Mouse (Mus musculus) forebrain, embryonic 10.5 days (tissue): ENCODE data around the gene Klhdc8b. TPM values are rescaled to one million over a fixed set of nuclear protein-coding genes. Genes with fewer than 3 reads are reported as not detected.

ENCODE experiments used
- DNase-seq: peaks from one replicate; pipeline ENCODE4 v3.0.0-alpha.2; 2017; ENCODE audit warnings: low spot score; ENCODE audit errors: extremely low spot score
- H3K27ac ChIP-seq: fragments of 300-500 bp; sonication (generic); 2 replicates; pipeline ENCODE4 v1.5.1; 2016; ENCODE audit warnings: mild to moderate bottlenecking
- H3K27me3 ChIP-seq: fragments of 300-500 bp; sonication (generic); 2 replicates; pipeline ENCODE4 v1.6.1; 2016; ENCODE audit warnings: mild to moderate bottlenecking; ENCODE audit not compliant: poor library complexity, severe bottlenecking
- H3K36me3 ChIP-seq: fragments of 300-500 bp; sonication (generic); replicated peaks from 2 replicates; pipeline ENCODE4 v1.6.1; 2016; ENCODE audit warnings: mild to moderate bottlenecking, moderate library complexity
- H3K4me1 ChIP-seq: fragments of 300-500 bp; sonication (generic); 2 replicates; pipeline ENCODE4 v1.6.1; 2016
- H3K4me3 ChIP-seq: fragments of 300-500 bp; sonication (generic); 2 replicates; pipeline ENCODE4 v1.5.1; 2016; ENCODE audit warnings: mild to moderate bottlenecking, moderate library complexity
- H3K9me3 ChIP-seq: fragments of 300-500 bp; sonication (generic); 2 replicates; pipeline ENCODE4 v1.6.1; 2016; ENCODE audit warnings: mild to moderate bottlenecking, moderate library complexity
- whole genome bisulfite sequencing: fragments of 180-500 bp; shearing (Covaris S2); methylation state at CpG from one replicate; pipeline ENCODE4 v1.1.7; 2016; 5-methylcytosine and 5-hydroxymethylcytosine counted together
- polyA plus RNA-seq: library from polyadenylated mRNA; unstranded; fragments of >200 nt; fragmentation: Nextera tagmentation; extraction: Ambion mirVana; gene quantifications from 2 replicates; pipeline ENCODE4 v1.2.1, GENCODE M21; 2016

The Klhdc8b gene
- polyA plus RNA-seq: 33.1 and 40.3 TPM in 2 replicates

DNA sequence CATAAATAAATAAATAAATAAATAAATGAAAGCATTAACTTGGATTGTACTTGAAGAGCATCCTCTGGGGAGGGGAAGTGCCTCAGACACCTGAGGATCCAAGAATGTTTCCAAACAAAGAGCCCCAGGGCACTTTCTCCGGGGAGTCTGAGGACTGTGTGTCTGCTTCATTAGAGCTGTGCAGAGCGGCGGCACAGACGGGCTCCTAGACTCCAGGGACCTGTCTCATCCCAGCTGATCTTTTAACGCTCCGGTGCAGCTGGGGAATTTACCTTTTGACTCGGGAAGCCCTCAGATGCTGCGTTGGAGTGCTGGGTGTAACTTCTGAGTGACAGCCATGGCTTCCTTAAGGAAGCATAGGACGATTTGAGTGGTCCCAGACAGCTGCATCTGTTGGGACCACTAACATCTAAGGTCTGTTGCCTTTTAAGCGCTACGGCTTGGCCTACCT is at the start of gene Klhdc8b:
TSS of gene Klhdc8b (minus strand) at position 401 of the 451 bp plus-strand sequence.
- H3K27ac ChIP-seq: peak within 1 kb of the TSS; percentile 95
- WGBS: 28% methylated on average over 11 of the region's 11 CpGs
- no peak for DNase-seq
- H3K36me3 ChIP-seq: peaks cover 41% of the 10 kb centered on the region
- H3K4me3 ChIP-seq: peak within 1 kb of the TSS; percentile 99
- no peaks in the 10 kb centered on the region for H3K9me3 ChIP-seq
- H3K27me3 ChIP-seq: no peaks in the 10 kb centered on the region; the same call in 1 of the 2 replicates
- H3K4me1 ChIP-seq: peaks cover 21% of the 10 kb centered on the region

DNA sequence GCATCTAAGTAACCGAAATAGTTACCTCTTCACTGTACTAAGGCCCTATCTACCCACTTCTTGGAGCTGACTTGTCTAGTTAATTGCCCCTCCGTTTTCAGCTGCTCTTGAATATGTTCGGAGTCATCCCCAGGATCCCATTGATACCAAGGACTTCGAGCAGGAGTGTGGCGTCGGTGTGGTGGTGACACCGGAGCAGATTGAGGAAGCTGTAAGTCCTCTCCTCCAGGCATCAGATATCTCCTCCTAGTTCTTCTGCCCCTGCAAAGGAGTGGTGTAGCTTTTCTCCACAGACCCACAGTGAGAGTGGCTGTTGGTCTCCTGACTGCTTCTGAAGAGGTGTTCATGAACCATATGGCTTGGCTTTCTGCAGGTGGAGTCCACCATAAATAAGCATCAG is 47.4 kb upstream of the Klhdc8b start:
- H3K27ac ChIP-seq: no peak overlapping the region
- H3K4me1 ChIP-seq: peaks cover 22% of the 10 kb centered on the region
- no peaks in the 10 kb centered on the region for H3K27me3 ChIP-seq
- no peaks in the 10 kb centered on the region for H3K9me3 ChIP-seq
- 89% methylated on average over 7 of the region's 7 CpGs for WGBS
- peaks cover 50% of the 10 kb centered on the region for H3K36me3 ChIP-seq
- no peak for DNase-seq
- H3K4me3 ChIP-seq: peak overlapping the region; percentile 71

GRCm38 (mm10) chr9:108507619-108508434 is 46.4 kb upstream of the Klhdc8b start, which contains the start of gene Qars:
Gene Qars (plus strand): TSS chr9:108507706.
- no peaks in the 10 kb centered on the region for H3K9me3 ChIP-seq
- under 1% methylated on average over 37 of the region's 37 CpGs for WGBS
- DNase-seq: peak; percentile 95
- H3K27me3 ChIP-seq: no peaks in the 10 kb centered on the region
- H3K4me1 ChIP-seq: peaks cover 22% of the 10 kb centered on the region
- peak within 1 kb of the TSS; percentile 71 for H3K4me3 ChIP-seq
- peaks cover 50% of the 10 kb centered on the region for H3K36me3 ChIP-seq
- peak within 1 kb of the TSS; percentile 86 for H3K27ac ChIP-seq

DNA sequence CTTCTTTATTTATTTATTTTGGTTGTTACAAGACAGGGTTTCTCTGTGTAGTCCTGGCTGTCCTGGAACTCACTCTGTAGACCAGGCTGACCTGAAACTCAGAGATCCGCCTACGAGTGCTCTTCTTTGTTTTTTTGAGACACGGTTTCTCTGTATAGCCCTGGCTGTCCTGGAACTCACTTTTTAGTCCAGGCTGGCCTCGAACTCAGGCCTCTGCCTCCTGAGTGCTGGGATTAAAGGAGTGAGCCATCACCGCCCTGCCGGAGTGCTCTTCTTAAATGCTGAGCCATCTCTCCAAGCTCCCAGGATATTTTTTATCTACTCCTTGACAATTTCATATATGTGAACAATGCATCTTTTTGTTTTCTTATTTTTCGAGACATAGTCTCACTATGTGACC is 45.5 kb upstream of the Klhdc8b start:
- peak overlapping the region; percentile 71 for H3K4me3 ChIP-seq
- DNase-seq: no peak
- H3K36me3 ChIP-seq: peaks cover 50% of the 10 kb centered on the region
- no peaks in the 10 kb centered on the region for H3K27me3 ChIP-seq
- peaks cover 22% of the 10 kb centered on the region for H3K4me1 ChIP-seq
- no peaks in the 10 kb centered on the region for H3K9me3 ChIP-seq
- no peak overlapping the region for H3K27ac ChIP-seq
- 90% methylated on average over 7 of the region's 7 CpGs for WGBS

- H3K27ac ChIP-seq: no peak overlapping the region
- H3K27me3 ChIP-seq: no peaks in the 10 kb centered on the region
- H3K9me3 ChIP-seq: no peaks in the 10 kb centered on the region
- no peak overlapping the region for H3K4me3 ChIP-seq
- 95% methylated on average over 15 of the region's 15 CpGs for WGBS
- DNase-seq: no peak
- no peaks in the 10 kb centered on the region for H3K4me1 ChIP-seq
- H3K36me3 ChIP-seq: peaks cover 88% of the 10 kb centered on the region
Measured at GRCm38 (mm10) chr9:108499943-108500342, 38.6 kb upstream of the Klhdc8b start.

- Histone ChIP-seq H3K27me3 (no peaks in the 10 kb centered on the region), H3K27ac (no peak overlapping the region), H3K4me3 (no peak overlapping the region), H3K36me3 (peaks cover 95% of the 10 kb centered on the region), H3K4me1 (no peaks in the 10 kb centered on the region), H3K9me3 (no peaks in the 10 kb centered on the region)
- WGBS: 96% methylated on average over 7 of the region's 7 CpGs
- no peak for DNase-seq
Measured at GRCm38 (mm10) chr9:108499231-108499630, 37.9 kb upstream of the Klhdc8b start.

DNA sequence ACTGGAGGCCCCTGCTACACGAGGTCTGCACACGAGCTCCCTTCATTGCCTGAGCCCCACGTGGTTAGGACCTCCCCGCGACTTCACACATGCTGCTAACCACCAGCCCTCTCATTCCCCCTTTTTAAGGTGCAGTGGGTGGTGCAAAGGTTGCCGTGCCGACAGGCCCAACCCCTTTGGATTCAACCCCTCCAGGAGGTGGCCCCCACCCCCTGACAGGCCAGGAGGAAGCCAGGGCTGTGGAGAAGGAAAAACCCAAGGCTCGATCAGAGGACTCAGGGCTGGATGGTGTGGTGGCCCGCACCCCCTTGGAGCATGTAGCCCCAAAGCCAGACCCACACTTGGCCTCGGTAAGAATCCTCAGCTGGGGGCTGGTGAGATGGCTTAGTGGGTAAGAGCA is 33.5 kb upstream of the Klhdc8b start:
- peaks cover 83% of the 10 kb centered on the region for H3K36me3 ChIP-seq
- peaks cover 22% of the 10 kb centered on the region for H3K4me1 ChIP-seq
- H3K9me3 ChIP-seq: no peaks in the 10 kb centered on the region
- H3K4me3 ChIP-seq: no peak overlapping the region
- no peak overlapping the region for H3K27ac ChIP-seq
- DNase-seq: no peak
- no peaks in the 10 kb centered on the region for H3K27me3 ChIP-seq
- 83% methylated on average over 10 of the region's 10 CpGs for WGBS

GRCm38 (mm10) chr9:108494146-108494825 is 32.9 kb upstream of the Klhdc8b start:
- H3K4me3 ChIP-seq: no peak overlapping the region
- H3K4me1 ChIP-seq: peaks cover 27% of the 10 kb centered on the region
- DNase-seq: no peak
- WGBS: 97% methylated on average over 19 of the region's 19 CpGs
- H3K36me3 ChIP-seq: peaks cover 83% of the 10 kb centered on the region
- H3K9me3 ChIP-seq: no peaks in the 10 kb centered on the region
- no peak overlapping the region for H3K27ac ChIP-seq
- H3K27me3 ChIP-seq: no peaks in the 10 kb centered on the region

- Histone ChIP-seq H3K27me3 (no peaks in the 10 kb centered on the region), H3K4me1 (peaks cover 27% of the 10 kb centered on the region), H3K4me3 (no peak overlapping the region), H3K27ac (no peak overlapping the region), H3K36me3 (peaks cover 83% of the 10 kb centered on the region), H3K9me3 (no peaks in the 10 kb centered on the region)
- no peak for DNase-seq
- WGBS: 97% methylated on average over 8 of the region's 8 CpGs
Measured at GRCm38 (mm10) chr9:108493246-108493645, 31.9 kb upstream of the Klhdc8b start.

- no peak for DNase-seq
- H3K36me3 ChIP-seq: peaks cover 83% of the 10 kb centered on the region
- H3K27me3 ChIP-seq: no peaks in the 10 kb centered on the region
- H3K4me1 ChIP-seq: peaks cover 27% of the 10 kb centered on the region
- no peaks in the 10 kb centered on the region for H3K9me3 ChIP-seq
- H3K4me3 ChIP-seq: peak overlapping the region; percentile 89
- H3K27ac ChIP-seq: no peak overlapping the region
- WGBS: 91% methylated on average over 16 of the region's 16 CpGs
Measured at GRCm38 (mm10) chr9:108492043-108492750, 30.8 kb upstream of the Klhdc8b start.

GRCm38 (mm10) chr9:108491286-108491580 is 29.9 kb upstream of the Klhdc8b start:
- Histone ChIP-seq H3K4me1 (peaks cover 27% of the 10 kb centered on the region), H3K36me3 (peaks cover 83% of the 10 kb centered on the region), H3K27me3 (no peaks in the 10 kb centered on the region), H3K9me3 (no peaks in the 10 kb centered on the region), H3K27ac (peak overlapping the region; percentile 95), H3K4me3 (peak overlapping the region; percentile 89)
- WGBS: 13% methylated on average over 12 of the region's 12 CpGs
- no peak for DNase-seq

DNA sequence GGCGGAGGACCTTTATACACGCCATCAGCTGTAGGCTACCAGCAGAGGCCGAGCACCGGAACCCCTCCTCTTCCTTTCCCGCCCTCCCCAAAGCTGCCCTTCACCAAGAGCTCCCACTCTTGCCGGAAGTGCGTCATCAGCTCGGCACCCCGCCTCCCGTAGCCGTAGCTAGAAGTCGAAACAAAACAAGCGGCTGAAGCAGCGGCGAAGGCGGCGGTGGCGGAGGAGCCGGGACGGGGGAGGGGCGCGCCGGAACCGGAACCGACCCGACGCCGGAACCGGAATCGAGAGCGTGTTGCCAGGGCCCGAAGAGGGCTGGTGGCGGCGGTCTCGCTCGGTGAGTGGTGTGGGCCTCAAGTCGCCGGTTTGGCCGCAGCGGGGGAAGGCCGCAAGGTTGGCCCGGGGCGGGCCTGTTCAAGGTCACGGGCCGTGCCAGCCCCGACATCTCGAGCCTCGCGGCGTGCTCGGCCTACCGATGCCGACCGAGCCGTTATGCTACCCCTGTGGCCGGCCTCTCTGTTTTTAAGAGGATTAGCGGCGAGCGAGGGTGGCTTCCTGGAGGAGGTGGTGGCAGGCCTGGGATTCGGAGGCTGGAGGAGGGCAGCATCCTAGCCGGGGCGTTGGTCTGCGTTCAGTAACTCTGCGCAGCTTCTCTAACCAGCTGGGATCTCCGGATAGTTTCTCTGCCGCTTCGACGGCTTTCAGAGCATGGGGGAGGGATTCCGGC is 29.3 kb upstream of the Klhdc8b start, which contains the start of gene Usp19:
TSS of gene Usp19 (plus strand) at position 44 of the 727 bp plus-strand sequence.
- Histone ChIP-seq H3K36me3 (peaks cover 83% of the 10 kb centered on the region), H3K4me1 (peaks cover 27% of the 10 kb centered on the region), H3K9me3 (no peaks in the 10 kb centered on the region), H3K27ac (peak within 1 kb of the TSS; percentile 95), H3K4me3 (peak within 1 kb of the TSS; percentile 89), H3K27me3 (no peaks in the 10 kb centered on the region)
- WGBS: under 1% methylated on average over 68 of the region's 69 CpGs
- peak; percentile 96 for DNase-seq
